Mouse (Mus musculus) granulocyte monocyte progenitor cell, adult 5-6 weeks (primary cell): ENCODE measurements around the gene Ccl1. TPM values are rescaled to one million over a fixed set of nuclear protein-coding genes. Genes with fewer than 3 reads are reported as not detected.

Experiments used
- ATAC-seq: replicated peaks from 2 replicates; pipeline ENCODE4 v1.8.0; 2016; ENCODE audit warnings: mild to moderate bottlenecking, moderate TSS enrichment, inconsistent platforms; ENCODE audit not compliant: poor library complexity, severe bottlenecking
- total RNA-seq, 2 experiments: library from RNA; stranded (forward) in 1 of 2; stranded (reverse) in 1 of 2; fragments of 200-712, 200-1000 nt in 1 of 2; fragments of >200 nt in 1 of 2; fragmentation: Nextera tagmentation in 1 of 2; gene quantifications; 2 replicates each; pipeline ENCODE4 v1.2.3; 2014 to 2017

Ccl1 gene
- total RNA-seq, 2 experiments from 2014 or later, result not detected

GRCm38 (mm10) chr11:82139492-82140094, 165.9 kb downstream of the Ccl1 start:
- peak; percentile 97 for ATAC-seq

GRCm38 (mm10) chr11:82136196-82136595, 169.3 kb downstream of the Ccl1 start:
- ATAC-seq, result no peak

- ATAC-seq, result no peak
These were observed 172.5 kb downstream of the Ccl1 start for GRCm38 (mm10) chr11:82132977-82133376.

Other genes starting within 250 kb of the Ccl1 start
- gene Ccl11, start 247.9 kb downstream of the Ccl1 start, total RNA-seq (2014; fragmentation: Nextera tagmentation), result not detected in 2 replicates
- gene Ccl11, start 247.9 kb downstream of the Ccl1 start, total RNA-seq (2017), result not detected in 2 replicates
- gene Ccl12, start 203.8 kb downstream of the Ccl1 start, total RNA-seq (2014; fragmentation: Nextera tagmentation), result not detected in 2 replicates
- gene Ccl12, start 203.8 kb downstream of the Ccl1 start, total RNA-seq (2017), result not detected in 2 replicates
- gene Ccl8, start 190.5 kb downstream of the Ccl1 start, total RNA-seq (2014; fragmentation: Nextera tagmentation), result not detected in 2 replicates
- not detected in 2 replicates for gene Ccl8, start 190.5 kb downstream of the Ccl1 start, total RNA-seq (2017)
- gene Tmem132e, start 83.2 kb upstream of the Ccl1 start, total RNA-seq (2014; fragmentation: Nextera tagmentation), result not detected in 2 replicates
- gene Tmem132e, start 83.2 kb upstream of the Ccl1 start, total RNA-seq (2017), result not detected in 2 replicates